22 mouse cellular contexts compared by ENCODE assay signal in the genomic region with DNA sequence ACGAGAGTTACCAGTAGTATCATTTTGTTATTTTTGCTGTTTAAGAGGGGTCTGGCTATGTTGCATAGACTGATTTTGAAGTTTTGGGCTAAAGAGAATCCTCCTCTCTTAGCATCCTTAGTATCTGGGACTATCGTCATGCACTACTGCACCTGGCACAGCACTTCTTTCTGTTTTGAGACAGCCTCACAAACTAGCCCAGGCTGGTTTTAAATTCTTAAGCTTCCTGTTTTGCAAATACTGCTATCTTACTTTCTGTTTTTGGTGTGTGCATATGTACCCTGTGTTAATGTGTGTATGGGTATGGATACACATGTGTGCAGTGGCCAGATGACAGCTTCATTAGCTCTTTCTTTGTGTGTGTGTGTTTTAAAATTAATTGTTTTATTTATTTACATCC. TPM values are rescaled to one million over a fixed set of nuclear protein-coding genes. Genes with fewer than 3 reads are reported as not detected.
DNase-seq lines count a peak whose midpoint lies in the region; ATAC-seq lines count a peak whose summit lies in the region.
"Had no signal": no experiment of that assay in that cellular context is flagged by ENCODE, and none has a peak within 500 bp of the region (broad histone marks: within the 10 kb centered on the region; RNA-seq: fewer than 3 reads in every experiment).

No protein-coding gene starts in this region.

- no peak overlapping the region for H3K9ac ChIP-seq in hindbrain, embryonic 15.5 days
- no peak overlapping the region for H3K9ac ChIP-seq in hindbrain, embryonic 13.5 days
- H3K9ac ChIP-seq: embryonic facial prominence, embryonic 15.5 days; heart, embryonic 13.5 days had no signal

- no peaks in the 10 kb centered on the region for H3K4me1 ChIP-seq in hindbrain, embryonic 15.5 days (replicated peaks)
- no peaks in the 10 kb centered on the region for H3K4me1 ChIP-seq in hindbrain, embryonic 13.5 days (replicated peaks)
- H3K4me1 ChIP-seq in limb, embryonic 10.5 days: no peaks in the 10 kb centered on the region
- H3K4me1 ChIP-seq: embryonic facial prominence, embryonic 15.5 days; forebrain, embryonic 10.5 days had no signal

- peak; percentile 22 for DNase-seq in induced T-regulatory cell, adult 2 months (ENCODE audit: low read depth)
- DNase-seq in lung, postnatal 36 days: no peak
- no peak for DNase-seq in kidney, adult 8-10 months
- DNase-seq in limb, embryonic 10.5 days (ENCODE audit: low spot score): no peak
- DNase-seq: adrenal gland, adult 2 months; adrenal gland, postnatal 36 days; cerebellum, adult 2 months; cerebellum, postnatal 10 days; gastrocnemius, adult 2 months; gastrocnemius, postnatal 25 days; heart, postnatal 36 days had no signal

- WGBS in hindbrain, embryonic 15.5 days: 96% methylated on average over 2 of the region's 2 CpGs
- WGBS in hindbrain, embryonic 13.5 days: 94% methylated on average over 2 of the region's 2 CpGs
- 97% methylated on average over 2 of the region's 2 CpGs for WGBS in limb, embryonic 10.5 days

- no peak overlapping the region for H3K4me3 ChIP-seq in hindbrain, embryonic 15.5 days
- no peak overlapping the region for H3K4me3 ChIP-seq in hindbrain, embryonic 13.5 days
- no peak overlapping the region for H3K4me3 ChIP-seq in limb, embryonic 10.5 days
- H3K4me3 ChIP-seq: embryonic facial prominence, embryonic 15.5 days; erythroblast, embryonic 14.5 days; forebrain, embryonic 10.5 days; gastrocnemius, adult 2 months; heart, embryonic 13.5 days had no signal

- no peak overlapping the region for H3K4me2 ChIP-seq in hindbrain, embryonic 15.5 days
- no peak overlapping the region for H3K4me2 ChIP-seq in hindbrain, embryonic 13.5 days
- H3K4me2 ChIP-seq: embryonic facial prominence, embryonic 15.5 days; heart, embryonic 13.5 days had no signal

- H3K27ac ChIP-seq in hindbrain, embryonic 15.5 days (replicated peaks): no peak overlapping the region
- H3K27ac ChIP-seq in hindbrain, embryonic 13.5 days: no peak overlapping the region
- H3K27ac ChIP-seq in limb, embryonic 10.5 days: no peak overlapping the region
- H3K27ac ChIP-seq: embryonic facial prominence, embryonic 15.5 days; forebrain, embryonic 10.5 days; gastrocnemius, adult 2 months; heart, embryonic 13.5 days; hindbrain, postnatal 0 days had no signal

- H3K27me3 ChIP-seq in hindbrain, embryonic 15.5 days: no peaks in the 10 kb centered on the region
- no peaks in the 10 kb centered on the region for H3K27me3 ChIP-seq in hindbrain, embryonic 13.5 days
- H3K27me3 ChIP-seq in limb, embryonic 10.5 days (ENCODE audit: low read depth, poor library complexity, severe bottlenecking): no peaks in the 10 kb centered on the region
- H3K27me3 ChIP-seq: embryonic facial prominence, embryonic 15.5 days; heart, embryonic 13.5 days had no signal

- H3K9me3 ChIP-seq in hindbrain, embryonic 15.5 days: no peaks in the 10 kb centered on the region
- H3K9me3 ChIP-seq in hindbrain, embryonic 13.5 days: no peaks in the 10 kb centered on the region
- no peaks in the 10 kb centered on the region for H3K9me3 ChIP-seq in limb, embryonic 10.5 days (replicated peaks)
- H3K9me3 ChIP-seq: embryonic facial prominence, embryonic 15.5 days; forebrain, embryonic 10.5 days; G1E; heart, embryonic 13.5 days had no signal

- H3K36me3 ChIP-seq in hindbrain, embryonic 15.5 days: peaks cover 11% of the 10 kb centered on the region; the same call in 1 of the 2 replicates
- H3K36me3 ChIP-seq in hindbrain, embryonic 13.5 days: peaks cover 35% of the 10 kb centered on the region
- H3K36me3 ChIP-seq in limb, embryonic 10.5 days: peaks cover 18% of the 10 kb centered on the region; the same call in 1 of the 2 replicates

- ATAC-seq in hindbrain, embryonic 15.5 days (ENCODE audit: low FRiP score, low read depth): peak; percentile 42; the same call in 1 of the 2 replicates
- no peak for ATAC-seq in hindbrain, embryonic 13.5 days (ENCODE audit: low FRiP score)
- peak; percentile 93 for ATAC-seq in CD4-positive, CD25-positive, alpha-beta regulatory T cell, adult 4 months
- ATAC-seq: forebrain, embryonic 14.5 days; hindbrain, postnatal 0 days; intestine, embryonic 16.5 days had no signal

RNA-seq across cellular contexts. Expression of a gene that starts 42.2 kb away (rescaled TPM):
- polyA plus RNA-seq in hindbrain, embryonic 15.5 days (2015; fragmentation: Nextera tagmentation; extraction: Ambion mirVana): 45.5 and 50.4 TPM in 2 replicates
- polyA plus RNA-seq in hindbrain, embryonic 13.5 days (2015; fragmentation: Nextera tagmentation; extraction: Ambion mirVana): 64.5 and 64.6 TPM in 2 replicates
- polyA plus RNA-seq in CD4-positive, CD25-positive, alpha-beta regulatory T cell, adult 4 months (2017; shearing (Covaris generic)): 10 to 100 TPM; 58.4 to 84.5 TPM
- 22.8 and 31.6 TPM in 2 replicates for polyA plus RNA-seq in limb, embryonic 10.5 days (2016; fragmentation: Nextera tagmentation; extraction: Ambion mirVana)

RNA-seq across cellular contexts. Expression of a gene that starts 52.8 kb away (rescaled TPM):
- polyA plus RNA-seq in hindbrain, embryonic 15.5 days (2015; fragmentation: Nextera tagmentation; extraction: Ambion mirVana): 17.7 and 18.0 TPM in 2 replicates
- polyA plus RNA-seq in hindbrain, embryonic 13.5 days (2015; fragmentation: Nextera tagmentation; extraction: Ambion mirVana): 20.4 and 22.3 TPM in 2 replicates
- polyA plus RNA-seq in CD4-positive, CD25-positive, alpha-beta regulatory T cell, adult 4 months (2017; shearing (Covaris generic)): 10 to 100 TPM; 34.7 to 40.1 TPM
- 35.2 and 35.6 TPM in 2 replicates for polyA plus RNA-seq in limb, embryonic 10.5 days (2016; fragmentation: Nextera tagmentation; extraction: Ambion mirVana)
